Comparison of ENCODE assay signal across 8 mouse cellular contexts in genomic region chr19:32739686-32740085, GRCm38 (mm10). TPM values are rescaled to one million over a fixed set of nuclear protein-coding genes. Genes with fewer than 3 reads are reported as not detected.
DNase-seq lines count a peak whose midpoint lies in the region; ATAC-seq and TF ChIP-seq lines count a peak whose summit lies in the region.

TSS of gene Atad1 (minus strand) at chr19:32739786.

- DNase-seq in lung, adult 2 months: no peak
- DNase-seq in lung, postnatal 36 days: no peak
- DNase-seq in left cerebral cortex, postnatal 14 days (ENCODE audit: low spot score in 2 of 2): no peak
- no peak for DNase-seq in thymus, postnatal 14 days
- no peak for DNase-seq in urinary bladder, postnatal 36 days (ENCODE audit: low spot score in 2 of 2)

- no peak within 1 kb of the TSS for H3K4me3 ChIP-seq in lung, adult 2 months (replicated peaks; ENCODE audit: extremely low read depth, low read depth, low read length)
- no peak within 1 kb of the TSS for H3K4me3 ChIP-seq in embryonic facial prominence, embryonic 12.5 days
- H3K4me3 ChIP-seq in heart, embryonic 14.5 days (ENCODE audit: control insufficient read depth in 1 of 2, insufficient read depth in 1 of 2, low read depth in 1 of 2, low read length in 2 of 2): no peak within 1 kb of the TSS
- no peak within 1 kb of the TSS for H3K4me3 ChIP-seq in neural tube, embryonic 13.5 days

- no peak for TF ChIP-seq POLR2A in lung, adult 2 months (IDR thresholded peaks at IDR 0.05; ENCODE audit: borderline replicate concordance, extremely low read depth, low read depth, low read length)

- intact Hi-C loops in left cerebral cortex, postnatal 14 days (cut with DNase I): no loop called here

- no peak within 1 kb of the TSS for H3K4me2 ChIP-seq in embryonic facial prominence, embryonic 12.5 days (replicated peaks)
- H3K4me2 ChIP-seq in heart, embryonic 14.5 days (ENCODE audit: low read length): no peak within 1 kb of the TSS
- no peak within 1 kb of the TSS for H3K4me2 ChIP-seq in neural tube, embryonic 13.5 days

- WGBS in lung, adult 2 months: 91% methylated on average over 4 of the region's 4 CpGs
- 92% methylated on average over 4 of the region's 4 CpGs for WGBS in embryonic facial prominence, embryonic 12.5 days
- 75% methylated on average over 4 of the region's 4 CpGs for WGBS in heart, embryonic 14.5 days
- 96% methylated on average over 4 of the region's 4 CpGs for WGBS in neural tube, embryonic 13.5 days

- H3K9ac ChIP-seq in embryonic facial prominence, embryonic 12.5 days: no peak within 1 kb of the TSS
- no peak within 1 kb of the TSS for H3K9ac ChIP-seq in heart, embryonic 14.5 days (ENCODE audit: low read length)
- H3K9ac ChIP-seq in neural tube, embryonic 13.5 days: no peak within 1 kb of the TSS

- ATAC-seq in embryonic facial prominence, embryonic 12.5 days (ENCODE audit: insufficient number of reproducible peaks, insufficient read depth, low FRiP score, low TSS enrichment): no peak
- ATAC-seq in heart, embryonic 14.5 days (ENCODE audit: insufficient number of reproducible peaks, insufficient read depth, low FRiP score, low read depth): no peak
- no peak for ATAC-seq in neural tube, embryonic 13.5 days (ENCODE audit: low read depth)

- H3K27ac ChIP-seq in embryonic facial prominence, embryonic 12.5 days: no peak within 1 kb of the TSS
- H3K27ac ChIP-seq in heart, embryonic 14.5 days (replicated peaks in 1 of 2; ENCODE audit: control insufficient read depth in 1 of 2, insufficient read depth in 1 of 2, low read depth in 2 of 2, low read length in 2 of 2): no peak within 1 kb of the TSS
- no peak within 1 kb of the TSS for H3K27ac ChIP-seq in neural tube, embryonic 13.5 days (replicated peaks)

- no peak for TF ChIP-seq CTCF in lung, adult 2 months (IDR thresholded peaks at IDR 0.05; ENCODE audit: insufficient read depth, low read length)

- H3K9me3 ChIP-seq in embryonic facial prominence, embryonic 12.5 days: no peaks in the 10 kb centered on the region
- H3K9me3 ChIP-seq in heart, embryonic 14.5 days (ENCODE audit: control insufficient read depth, low read length): no peaks in the 10 kb centered on the region
- no peaks in the 10 kb centered on the region for H3K9me3 ChIP-seq in neural tube, embryonic 13.5 days

- no peaks in the 10 kb centered on the region; the same call in 1 of the 2 replicates for H3K27me3 ChIP-seq in embryonic facial prominence, embryonic 12.5 days
- no peaks in the 10 kb centered on the region for H3K27me3 ChIP-seq in heart, embryonic 14.5 days (ENCODE audit: control insufficient read depth, insufficient read depth, low read length)
- no peaks in the 10 kb centered on the region for H3K27me3 ChIP-seq in neural tube, embryonic 13.5 days

- H3K4me1 ChIP-seq in lung, adult 2 months (ENCODE audit: control insufficient read depth, insufficient read depth, low read length): no peaks in the 10 kb centered on the region
- no peaks in the 10 kb centered on the region for H3K4me1 ChIP-seq in embryonic facial prominence, embryonic 12.5 days
- no peaks in the 10 kb centered on the region for H3K4me1 ChIP-seq in heart, embryonic 14.5 days (ENCODE audit: control insufficient read depth in 2 of 2, insufficient read depth in 2 of 2, low read length in 2 of 2)
- no peaks in the 10 kb centered on the region for H3K4me1 ChIP-seq in neural tube, embryonic 13.5 days (replicated peaks)

- H3K36me3 ChIP-seq in embryonic facial prominence, embryonic 12.5 days: no peaks in the 10 kb centered on the region
- no peaks in the 10 kb centered on the region for H3K36me3 ChIP-seq in heart, embryonic 14.5 days (ENCODE audit: control insufficient read depth, insufficient read depth, low read length)
- H3K36me3 ChIP-seq in neural tube, embryonic 13.5 days: no peaks in the 10 kb centered on the region

RNA-seq across cellular contexts. Expression of gene Atad1, which starts in this region (rescaled TPM):
- 8.9 and 14.0 TPM in 2 replicates for polyA plus RNA-seq in lung, adult 2 months (2012; rRNA removed)
- 67.5 and 67.6 TPM in 2 replicates for polyA plus RNA-seq in embryonic facial prominence, embryonic 12.5 days (2016; fragmentation: Nextera tagmentation; extraction: Ambion mirVana)
- 65.0 and 71.8 TPM in 2 replicates for polyA plus RNA-seq in heart, embryonic 14.5 days (2014; fragmentation: Nextera tagmentation; extraction: Ambion mirVana)
- 100 to 1,000 TPM; 121 to 122 TPM for total RNA-seq in left cerebral cortex, postnatal 14 days (2021)
- polyA plus RNA-seq in neural tube, embryonic 13.5 days (2015; fragmentation: Nextera tagmentation; extraction: Ambion mirVana): 113 and 117 TPM in 2 replicates
